Mouse (Mus musculus) G1E (cell line): Measurements from ENCODE around the gene Gm21586. TPM values are rescaled to one million over a fixed set of nuclear protein-coding genes. Genes with fewer than 3 reads are reported as not detected.
"Not testable (repeated sequence)": the region's sequence is repeated elsewhere in the genome, so short reads cannot be mapped to it uniquely, and the experiment has no call there.

ENCODE experiments used
- ATAC-seq: 2 replicates; pipeline ENCODE4 v1.8.0; 2016; ENCODE audit warnings: mild to moderate bottlenecking; ENCODE audit not compliant: insufficient number of reproducible peaks, poor library complexity, low FRiP score, severe bottlenecking; ENCODE audit errors: extremely low read depth
- DNase-seq: peaks from one replicate; pipeline ENCODE4 v3.0.0; 2012; ENCODE audit warnings: low spot score
- H3K27me3 ChIP-seq: 2 replicates; pipeline ENCODE4 v1.6.1; 2012; ENCODE audit warnings: mild to moderate bottlenecking, low read length, inconsistent platforms; ENCODE audit not compliant: insufficient read depth
- H3K36me3 ChIP-seq: replicated peaks from 2 replicates; pipeline ENCODE3; 2012; ENCODE audit warnings: mild to moderate bottlenecking, inconsistent platforms
- H3K4me1 ChIP-seq: 2 replicates; pipeline ENCODE4 v1.6.1; 2012; ENCODE audit warnings: low read depth, low read length, inconsistent platforms, mixed read lengths; ENCODE audit not compliant: insufficient read depth
- H3K4me3 ChIP-seq: 2 replicates; pipeline ENCODE4 v1.5.1; 2012; ENCODE audit warnings: low read depth, mild to moderate bottlenecking, inconsistent platforms, low read length, moderate library complexity, mixed read lengths
- H3K9me3 ChIP-seq: replicated peaks from 2 replicates; pipeline ENCODE4 v1.6.1; 2012; ENCODE audit warnings: inconsistent platforms
- polyA plus RNA-seq: library from polyadenylated mRNA; stranded (reverse); fragments of >175 nt; gene quantifications from 2 replicates; pipeline ENCODE4 v1.2.3, GENCODE M21; 2012
- total RNA-seq, 2 experiments: library from RNA; stranded (forward) in 1 of 2; stranded (reverse) in 1 of 2; fragments of 200-1000 nt in 1 of 2; fragments of >200 nt in 1 of 2; fragmentation: Nextera tagmentation in 1 of 2; gene quantifications; 2 replicates each; pipeline ENCODE4 v1.2.3; 2014 to 2017

Gene Gm21586
- total RNA-seq (2014; fragmentation: Nextera tagmentation) (not detected in 2 replicates), total RNA-seq (2017) (not detected in 2 replicates), polyA plus RNA-seq (not detected in 2 replicates)

DNA sequence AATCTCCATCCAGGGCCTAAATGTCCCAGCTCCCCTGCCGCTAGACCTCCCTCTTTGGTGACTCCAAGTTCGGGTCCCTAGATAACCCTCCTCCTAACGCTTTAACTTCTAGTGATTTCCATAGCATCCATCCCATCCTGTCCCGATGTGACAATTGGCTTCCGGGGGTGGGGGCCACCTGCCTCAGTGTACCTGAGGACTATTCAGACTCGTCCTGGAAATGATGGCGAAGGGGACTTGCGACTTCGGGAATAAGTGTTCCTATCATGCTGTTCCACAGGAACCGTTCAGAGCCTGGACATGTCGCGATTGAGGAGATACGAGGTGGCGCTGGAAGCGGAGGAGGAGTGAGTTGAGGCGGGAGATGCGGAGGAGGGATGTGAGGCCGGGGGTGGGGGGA is at the start of gene Gm21586:
Gene Gm21586 (plus strand): TSS at position 301 of the 400 bp plus-strand sequence.
- ATAC-seq, H3K36me3 ChIP-seq, H3K9me3 ChIP-seq, H3K27me3 ChIP-seq, H3K4me1 ChIP-seq, DNase-seq, H3K4me3 ChIP-seq: not testable (repeated sequence)

DNA sequence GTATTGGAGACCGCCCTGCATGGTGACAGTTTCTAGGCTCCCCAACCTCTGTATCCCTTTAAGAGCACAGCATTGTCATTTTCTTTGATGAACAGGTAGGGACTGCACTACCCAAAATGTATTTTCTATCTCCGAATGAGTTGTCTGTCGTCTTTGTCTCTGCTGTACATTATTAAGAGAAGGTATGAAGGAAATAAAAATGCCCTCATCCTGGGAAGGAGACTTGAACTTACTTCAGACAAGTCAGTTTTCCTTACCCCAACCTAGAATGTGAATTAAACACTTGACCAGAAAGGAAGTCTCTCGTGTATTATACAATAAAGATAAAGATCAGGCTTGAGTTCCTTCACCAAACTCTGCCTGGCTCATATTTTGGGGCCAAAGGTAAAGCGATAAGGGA is 27.3 kb downstream of the Gm21586 start, which contains the start of gene Gm2163:
Gene Gm2163 (plus strand): TSS at position 301 of the 400 bp plus-strand sequence.
- H3K36me3 ChIP-seq, H3K27me3 ChIP-seq, H3K9me3 ChIP-seq, H3K4me1 ChIP-seq, H3K4me3 ChIP-seq, DNase-seq, ATAC-seq: not testable (repeated sequence)

Other genes starting within 250 kb of the Gm21586 start
- not detected in 2 replicates for gene Gm10600, start 198.7 kb upstream of the Gm21586 start, total RNA-seq (2014; fragmentation: Nextera tagmentation)
- gene Gm10600, start 198.7 kb upstream of the Gm21586 start, total RNA-seq (2017): not detected in 2 replicates
- gene Gm10600, start 198.7 kb upstream of the Gm21586 start, polyA plus RNA-seq: not detected in 2 replicates
- not detected in 2 replicates for gene Ccl21b, start 183.6 kb upstream of the Gm21586 start, total RNA-seq (2014; fragmentation: Nextera tagmentation)
- not detected in 2 replicates for gene Ccl21b, start 183.6 kb upstream of the Gm21586 start, total RNA-seq (2017)
- gene Ccl21b, start 183.6 kb upstream of the Gm21586 start, polyA plus RNA-seq: not detected in 2 replicates
- not detected in 2 replicates for gene Gm21953, start 145.1 kb upstream of the Gm21586 start, total RNA-seq (2014; fragmentation: Nextera tagmentation)
- not detected in 2 replicates for gene Gm21953, start 145.1 kb upstream of the Gm21586 start, total RNA-seq (2017)
- gene Gm21953, start 145.1 kb upstream of the Gm21586 start, polyA plus RNA-seq: not detected in 2 replicates
- gene Fam205a3, start 121.0 kb upstream of the Gm21586 start, total RNA-seq (2014; fragmentation: Nextera tagmentation): not detected in 2 replicates
- gene Fam205a3, start 121.0 kb upstream of the Gm21586 start, total RNA-seq (2017): not detected in 2 replicates
- not detected in 2 replicates for gene Fam205a3, start 121.0 kb upstream of the Gm21586 start, polyA plus RNA-seq
- gene Gm2163, start 27.4 kb downstream of the Gm21586 start, total RNA-seq (2014; fragmentation: Nextera tagmentation): not detected in 2 replicates
- gene Gm2163, start 27.4 kb downstream of the Gm21586 start, total RNA-seq (2017): not detected in 2 replicates
- gene Gm2163, start 27.4 kb downstream of the Gm21586 start, polyA plus RNA-seq: not detected in 2 replicates
- gene Fam205a2, start 88.8 kb downstream of the Gm21586 start, total RNA-seq (2014; fragmentation: Nextera tagmentation): not detected in 2 replicates
- not detected in 2 replicates for gene Fam205a2, start 88.8 kb downstream of the Gm21586 start, total RNA-seq (2017)
- gene Fam205a2, start 88.8 kb downstream of the Gm21586 start, polyA plus RNA-seq: not detected in 2 replicates
- not detected in 2 replicates for gene Gm10591, start 172.8 kb downstream of the Gm21586 start, total RNA-seq (2014; fragmentation: Nextera tagmentation)
- gene Gm10591, start 172.8 kb downstream of the Gm21586 start, total RNA-seq (2017): not detected in 2 replicates
- not detected in 2 replicates for gene Gm10591, start 172.8 kb downstream of the Gm21586 start, polyA plus RNA-seq
- gene Gm2564, start 190.3 kb downstream of the Gm21586 start, total RNA-seq (2014; fragmentation: Nextera tagmentation): not detected in 2 replicates
- not detected in 2 replicates for gene Gm2564, start 190.3 kb downstream of the Gm21586 start, total RNA-seq (2017)
- gene Gm2564, start 190.3 kb downstream of the Gm21586 start, polyA plus RNA-seq: not detected in 2 replicates
- not detected in 2 replicates for gene Ccl27b, start 215.9 kb downstream of the Gm21586 start, total RNA-seq (2014; fragmentation: Nextera tagmentation)
- gene Ccl27b, start 215.9 kb downstream of the Gm21586 start, total RNA-seq (2017): not detected in 2 replicates
- gene Ccl27b, start 215.9 kb downstream of the Gm21586 start, polyA plus RNA-seq: not detected in 2 replicates
- not detected in 2 replicates for gene Il11ra2, start 222.5 kb downstream of the Gm21586 start, total RNA-seq (2014; fragmentation: Nextera tagmentation)
- gene Il11ra2, start 222.5 kb downstream of the Gm21586 start, total RNA-seq (2017): not detected in 2 replicates
- not detected in 2 replicates for gene Il11ra2, start 222.5 kb downstream of the Gm21586 start, polyA plus RNA-seq